Mouse (Mus musculus) lung, embryonic 14.5 days (tissue): ENCODE data around the gene Sphk1. TPM values are rescaled to one million over a fixed set of nuclear protein-coding genes. Genes with fewer than 3 reads are reported as not detected.

Experiments
- ATAC-seq: fragments of 200-750 bp; cut with Nextera tagmentation; 2 replicates; pipeline ENCODE4 v1.8.0; 2017; ENCODE audit warnings: mild to moderate bottlenecking, moderate TSS enrichment, moderate library complexity; ENCODE audit not compliant: insufficient read depth
- DNase-seq: peaks from one replicate; pipeline ENCODE4 v3.0.0-alpha.2; 2015
- H3K27ac ChIP-seq: fragments of 300-500 bp; sonication (generic); 2 replicates; pipeline ENCODE4 v1.5.1; 2014; ENCODE audit warnings: low read depth, mild to moderate bottlenecking, moderate library complexity
- H3K27me3 ChIP-seq: fragments of 300-500 bp; sonication (generic); 2 replicates; pipeline ENCODE4 v1.6.1; 2014; ENCODE audit warnings: low read length, control low read depth; ENCODE audit not compliant: insufficient read depth
- H3K36me3 ChIP-seq: fragments of 300-500 bp; sonication (generic); 2 replicates; pipeline ENCODE4 v1.6.1; 2014; ENCODE audit warnings: control low read depth; ENCODE audit not compliant: insufficient read depth
- H3K4me1 ChIP-seq: fragments of 300-500 bp; sonication (generic); 2 replicates; pipeline ENCODE4 v1.6.1; 2014; ENCODE audit warnings: antibody characterized with exemption, control low read depth; ENCODE audit not compliant: insufficient read depth
- H3K4me2 ChIP-seq: fragments of 300-500 bp; sonication (generic); 2 replicates; pipeline ENCODE4 v1.6.1; 2014; ENCODE audit warnings: mild to moderate bottlenecking
- H3K4me3 ChIP-seq: fragments of 300-500 bp; sonication (generic); 2 replicates; pipeline ENCODE4 v1.5.1; 2014; ENCODE audit warnings: low read depth, low read length
- H3K9ac ChIP-seq: fragments of 300-500 bp; sonication (generic); 2 replicates; pipeline ENCODE4 v1.6.1; 2014
- H3K9me3 ChIP-seq: fragments of 300-500 bp; sonication (generic); 2 replicates; pipeline ENCODE4 v1.6.1; 2016; ENCODE audit warnings: low read depth, low read length, control low read depth
- CTCF ChIP-seq: IDR thresholded peaks from 2 replicates; pipeline ENCODE4 v1.5.1; 2016; ENCODE audit warnings: antibody characterized with exemption, low read depth
- WGBS: fragments of 180-500 bp; shearing (Covaris S2); extraction: QIAGEN DNeasy Blood & Tissue Kit; methylation state at CpG from one replicate; pipeline ENCODE4 v1.1.7; 2014; 5-methylcytosine and 5-hydroxymethylcytosine counted together
- polyA plus RNA-seq: library from polyadenylated mRNA; unstranded; fragments of >200 nt; fragmentation: Nextera tagmentation; extraction: Ambion mirVana; gene quantifications from 2 replicates; pipeline ENCODE4 v1.2.1, GENCODE M21; 2014

Gene Sphk1
- polyA plus RNA-seq, 1 experiment from 2014 or later = 4.0 TPM

DNA sequence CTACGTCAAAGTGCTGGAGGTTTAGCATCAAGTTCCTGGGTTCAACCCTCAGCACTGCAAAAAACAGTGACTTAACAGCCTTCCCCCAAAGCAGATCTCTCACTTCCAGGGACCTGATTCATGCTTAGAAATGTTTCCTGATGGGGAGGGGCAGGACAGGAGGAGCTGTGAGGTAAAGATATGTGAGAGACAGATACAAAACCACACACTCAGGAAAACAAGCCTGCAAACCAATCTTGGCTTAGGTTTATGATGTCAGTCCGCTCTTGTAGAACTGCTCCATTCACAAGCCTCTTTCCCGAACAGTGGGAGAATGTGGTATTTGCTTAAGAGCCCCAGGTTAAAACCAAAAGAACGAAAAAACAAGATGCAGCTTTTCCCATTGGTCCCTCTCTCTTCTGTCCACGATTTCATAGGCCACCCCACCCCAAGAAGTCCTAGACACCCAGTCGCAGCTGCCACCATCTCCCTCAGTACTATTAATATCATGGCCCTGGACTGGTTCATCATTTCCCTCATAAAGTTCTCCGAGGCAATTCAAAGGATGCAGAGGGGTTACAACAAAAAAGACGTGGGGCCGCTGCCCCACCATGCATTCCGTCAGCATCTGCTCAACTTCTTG is 49.4 kb downstream of the Sphk1 start:
- TF ChIP-seq CTCF = no peak
- Histone ChIP-seq H3K4me3 (peak overlapping the region; percentile 94), H3K9ac (peak overlapping the region; percentile 89), H3K4me1 (no peaks in the 10 kb centered on the region), H3K27me3 (no peaks in the 10 kb centered on the region), H3K4me2 (peak overlapping the region; percentile 92), H3K9me3 (no peaks in the 10 kb centered on the region), H3K27ac (no peak overlapping the region), H3K36me3 (0 out of 2 replicates have a peak, but pooled peaks cover 3% of the 10 kb centered on the region)
- ATAC-seq = no peak
- no peak for DNase-seq
- 22% methylated on average over 10 of the region's 10 CpGs for WGBS

DNA sequence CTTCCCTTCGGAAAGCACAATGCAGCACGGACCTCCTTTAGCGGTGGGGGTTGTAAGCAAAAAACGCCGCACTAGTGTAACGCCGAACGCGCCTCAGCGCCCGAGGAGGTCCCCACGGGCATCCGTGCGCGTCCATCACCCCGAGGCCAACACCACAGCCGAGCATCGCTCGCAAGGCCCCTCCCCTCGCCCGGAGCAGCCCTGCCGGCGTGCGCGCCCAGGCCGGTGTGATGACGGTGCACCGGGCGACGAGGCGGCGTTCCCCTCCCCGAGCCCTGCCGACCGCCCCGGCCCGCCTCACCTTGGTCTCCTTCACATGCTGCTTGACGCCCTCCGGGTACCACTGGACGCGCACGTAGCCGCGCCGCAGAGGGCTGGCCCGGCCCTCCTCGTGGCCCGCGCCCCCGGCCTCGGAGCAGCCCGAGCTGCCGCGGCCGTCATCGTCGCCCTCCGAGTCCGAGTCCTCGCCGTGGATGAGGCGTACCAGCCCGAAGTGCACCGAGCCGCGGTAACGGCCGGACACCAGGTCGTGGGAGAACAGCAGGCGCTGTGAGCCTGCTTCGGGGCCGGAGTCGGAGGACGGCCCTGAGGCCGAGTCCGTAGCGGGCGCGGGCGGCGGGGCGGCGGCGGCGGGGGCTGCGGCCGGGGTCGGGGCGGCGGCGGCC is 50.1 kb downstream of the Sphk1 start:
- H3K4me2 ChIP-seq = peak overlapping the region; percentile 92
- H3K4me3 ChIP-seq = peak overlapping the region; percentile 94
- under 1% methylated on average over 75 of the region's 91 CpGs for WGBS
- H3K9me3 ChIP-seq = no peaks in the 10 kb centered on the region
- peak overlapping the region; percentile 69 for H3K27ac ChIP-seq
- 0 out of 2 replicates have a peak, but pooled peaks cover 3% of the 10 kb centered on the region for H3K36me3 ChIP-seq
- H3K9ac ChIP-seq = peak overlapping the region; percentile 89
- no peaks in the 10 kb centered on the region for H3K27me3 ChIP-seq
- H3K4me1 ChIP-seq = no peaks in the 10 kb centered on the region
- no peak for TF ChIP-seq CTCF
- peak; percentile 60 for DNase-seq
- ATAC-seq = peak; percentile 83

DNA sequence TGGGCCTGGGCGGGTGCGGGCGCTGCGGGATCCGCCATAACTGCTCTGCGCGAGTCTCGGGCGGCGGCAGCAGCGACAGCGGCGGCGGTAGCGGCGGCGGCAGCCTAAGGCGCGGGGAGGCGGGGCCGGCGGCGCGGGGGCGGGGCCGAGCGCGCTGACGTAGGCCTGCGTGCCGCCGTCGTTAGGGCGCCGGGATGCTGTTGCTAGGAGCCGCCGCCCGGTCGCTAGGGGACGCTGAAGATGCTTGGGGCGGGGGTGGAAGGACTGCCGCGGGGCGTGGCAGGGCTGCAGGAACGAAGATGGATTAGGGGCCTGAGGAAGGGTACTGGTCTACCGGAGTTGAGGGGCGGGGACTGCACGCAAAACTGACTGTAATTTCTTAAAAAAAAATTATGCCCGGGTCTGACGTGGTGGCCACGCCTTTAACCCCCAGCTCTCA is 50.7 kb downstream of the Sphk1 start, which contains the start of gene Ube2o:
Gene Ube2o (minus strand): TSS at position 72 of the 439 bp plus-strand sequence.
- TF ChIP-seq CTCF = peak; percentile 60
- Histone ChIP-seq H3K27me3 (no peaks in the 10 kb centered on the region), H3K9ac (peak within 1 kb of the TSS; percentile 89), H3K9me3 (no peaks in the 10 kb centered on the region), H3K4me2 (peak within 1 kb of the TSS; percentile 92), H3K4me3 (peak within 1 kb of the TSS; percentile 94), H3K4me1 (no peaks in the 10 kb centered on the region), H3K27ac (peak within 1 kb of the TSS; percentile 69), H3K36me3 (0 out of 2 replicates have a peak, but pooled peaks cover 3% of the 10 kb centered on the region)
- WGBS = 2% methylated on average over 42 of the region's 51 CpGs
- ATAC-seq (peak; percentile 90), DNase-seq (peak; percentile 91)

DNA sequence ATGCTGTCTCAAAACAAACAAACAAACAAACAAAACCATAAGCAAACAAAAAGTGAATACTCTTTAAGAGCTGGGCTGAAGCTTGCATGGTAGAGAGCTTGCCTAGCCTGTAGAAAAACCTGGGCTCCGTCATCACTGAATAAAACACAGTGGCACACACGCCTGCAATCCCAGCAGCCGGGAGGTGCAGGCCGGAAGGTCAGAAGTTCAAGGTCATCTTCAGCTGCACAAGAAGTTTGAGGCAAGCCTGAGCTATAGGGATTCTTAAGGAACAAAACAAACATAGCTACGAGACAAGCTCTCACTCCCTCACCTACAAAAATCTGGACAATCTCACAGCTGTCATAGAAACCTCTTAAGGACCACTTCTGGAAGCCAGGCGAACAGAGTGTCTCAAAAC is 55.0 kb downstream of the Sphk1 start:
- 54% methylated on average over 6 of the region's 6 CpGs for WGBS

More for the DNA sequence above, 55.0 kb downstream of the Sphk1 start:
- H3K4me3 ChIP-seq = no peak overlapping the region
- no peaks in the 10 kb centered on the region for H3K36me3 ChIP-seq
- ATAC-seq = no peak
- no peaks in the 10 kb centered on the region for H3K4me1 ChIP-seq
- no peak overlapping the region for H3K9ac ChIP-seq
- H3K27me3 ChIP-seq = peaks cover 8% of the 10 kb centered on the region; the same call in 1 of the 2 replicates
- H3K4me2 ChIP-seq = no peak overlapping the region
- H3K9me3 ChIP-seq = no peaks in the 10 kb centered on the region
- DNase-seq = peak; percentile 23
- no peak overlapping the region for H3K27ac ChIP-seq
- TF ChIP-seq CTCF = no peak

Other genes with a start within 250 kb of the Sphk1 start
- gene Galr2, start 250.0 kb upstream of the Sphk1 start, polyA plus RNA-seq = 0.11 TPM in 1 of 2 replicates, not detected in the other
- gene Exoc7, start 223.7 kb upstream of the Sphk1 start, polyA plus RNA-seq = 63.7 and 68.4 TPM in 2 replicates
- 1.3 and 2.1 TPM in 2 replicates for gene Foxj1, start 195.5 kb upstream of the Sphk1 start, polyA plus RNA-seq
- 13.9 and 16.8 TPM in 2 replicates for gene Rnf157, start 117.9 kb upstream of the Sphk1 start, polyA plus RNA-seq
- gene Ubald2, start 96.8 kb upstream of the Sphk1 start, polyA plus RNA-seq = 64.9 and 66.7 TPM in 2 replicates
- gene Qrich2, start 64.7 kb upstream of the Sphk1 start, polyA plus RNA-seq = 0.45 TPM in 1 of 2 replicates, not detected in the other
- 191 and 206 TPM in 2 replicates for gene Prpsap1, start 36.7 kb upstream of the Sphk1 start, polyA plus RNA-seq
- 17.4 and 22.8 TPM in 2 replicates for gene Ube2o, start 50.5 kb downstream of the Sphk1 start, polyA plus RNA-seq
- not detected in 2 replicates for gene Aanat, start 55.5 kb downstream of the Sphk1 start, polyA plus RNA-seq
- gene Rhbdf2, start 96.1 kb downstream of the Sphk1 start, polyA plus RNA-seq = 8.9 and 9.8 TPM in 2 replicates
- gene Prcd, start 122.6 kb downstream of the Sphk1 start, polyA plus RNA-seq = 0.53 and 1.6 TPM in 2 replicates
- 9.5 and 10.0 TPM in 2 replicates for gene Cygb, start 123.4 kb downstream of the Sphk1 start, polyA plus RNA-seq
- not detected in 2 replicates for gene St6galnac1, start 244.6 kb downstream of the Sphk1 start, polyA plus RNA-seq